Mouse (Mus musculus) erythroblast, embryonic 14.5 days (primary cell): Measurements from ENCODE around the gene Grid1.

Experiments
- GATA1 ChIP-seq: IDR thresholded peaks from 2 replicates; pipeline ENCODE4 v1.6.1; 2012; ENCODE audit warnings: low read length, inconsistent platforms, mixed read lengths
- TAL1 ChIP-seq: IDR thresholded peaks from 3 replicates; pipeline ENCODE4 v1.6.1; 2012; ENCODE audit warnings: low read length, inconsistent platforms, mixed read lengths

DNA sequence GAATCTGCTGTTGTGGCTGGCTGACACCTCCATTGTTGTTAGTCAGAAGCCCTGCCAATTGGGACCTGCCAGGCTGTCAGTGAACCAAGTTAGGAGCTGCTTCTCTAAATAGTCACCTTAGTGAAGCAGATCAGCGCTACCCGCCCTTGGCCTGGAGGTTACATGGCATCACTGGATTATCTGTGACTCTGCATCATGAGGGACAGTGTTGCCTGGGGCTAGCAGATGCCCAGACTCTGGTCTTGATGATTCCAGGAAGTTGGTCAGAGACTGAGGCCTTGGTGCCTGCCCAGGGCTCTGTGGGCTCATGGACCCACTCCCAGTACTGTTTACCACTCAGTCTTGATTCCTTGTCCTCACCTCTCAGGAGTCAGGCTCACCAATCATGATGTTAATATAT, 209.7 kb downstream of the Grid1 start:
- TF ChIP-seq GATA1 (no peak), TAL1 (no peak)
